Mouse (Mus musculus) ES-Bruce4 (cell line): ENCODE results near the gene Lsmem1. TPM values are rescaled to one million over a fixed set of nuclear protein-coding genes. Genes with fewer than 3 reads are reported as not detected.
A peak's percentile ranks its signal among the peaks of the same experiment; 100 is the strongest.

ENCODE experiments used
- H3K27ac ChIP-seq: 2 replicates; pipeline ENCODE4 v1.5.1; 2012; ENCODE audit warnings: low read length, inconsistent platforms; ENCODE audit not compliant: insufficient read depth
- H3K27me3 ChIP-seq: 2 replicates; pipeline ENCODE4 v1.6.1; 2012; ENCODE audit warnings: mild to moderate bottlenecking, low read length, inconsistent platforms; ENCODE audit not compliant: control insufficient read depth, poor library complexity, insufficient read depth, severe bottlenecking
- H3K36me3 ChIP-seq: 2 replicates; pipeline ENCODE4 v1.6.1; 2012; ENCODE audit warnings: inconsistent platforms, mild to moderate bottlenecking, low read length, moderate library complexity; ENCODE audit not compliant: control insufficient read depth, poor library complexity, insufficient read depth, severe bottlenecking
- H3K4me1 ChIP-seq: one replicate; pipeline ENCODE4 v1.8.1; 2011; ENCODE audit warnings: low read length; ENCODE audit not compliant: control insufficient read depth, insufficient read depth
- H3K4me3 ChIP-seq: 2 replicates; pipeline ENCODE4 v1.5.1; 2011; ENCODE audit warnings: low read depth, mild to moderate bottlenecking, low read length
- H3K9ac ChIP-seq: 2 replicates; pipeline ENCODE4 v1.6.1; 2012; ENCODE audit warnings: low read depth, mild to moderate bottlenecking, inconsistent platforms; ENCODE audit not compliant: poor library complexity, severe bottlenecking
- H3K9me3 ChIP-seq: replicated peaks from 2 replicates; pipeline ENCODE4 v1.6.1; 2012; ENCODE audit warnings: mild to moderate bottlenecking, low read length, inconsistent platforms; ENCODE audit not compliant: control insufficient read depth, poor library complexity, insufficient read depth, severe bottlenecking
- CTCF ChIP-seq: IDR thresholded peaks from one replicate; pipeline ENCODE4 v1.8.1; 2011; ENCODE audit warnings: low read depth, low read length
- EP300 ChIP-seq: IDR thresholded peaks from 2 replicates; pipeline ENCODE4 v1.6.1; 2011; ENCODE audit warnings: low read depth, low read length; ENCODE audit not compliant: insufficient read depth
- POLR2A ChIP-seq: IDR thresholded peaks from one replicate; pipeline ENCODE4 v1.8.1; 2011; ENCODE audit warnings: low read length; ENCODE audit not compliant: insufficient read depth
- polyA plus RNA-seq: library from polyadenylated mRNA; stranded (reverse); fragments of >200 nt; gene quantifications from 2 replicates; pipeline ENCODE4 v1.2.4, GENCODE M21; 2011; ENCODE audit warnings: low read depth; ENCODE audit not compliant: missing spikeins, insufficient read depth, insufficient read length

The Lsmem1 gene
- polyA plus RNA-seq, 1 experiment = 1.0 TPM

GRCm38 (mm10) chr12:40200484-40201235, 1.4 kb upstream of the Lsmem1 start:
- Histone ChIP-seq H3K9me3 (no peaks in the 10 kb centered on the region), H3K4me1 (no peaks in the 10 kb centered on the region), H3K27me3 (no peaks in the 10 kb centered on the region), H3K4me3 (no peak overlapping the region), H3K27ac (no peak overlapping the region), H3K36me3 (peaks cover 41% of the 10 kb centered on the region), H3K9ac (no peak overlapping the region)
- no peak for TF ChIP-seq EP300
- TF ChIP-seq CTCF = no peak

- H3K9ac ChIP-seq = no peak overlapping the region
- H3K4me3 ChIP-seq = no peak overlapping the region
- H3K9me3 ChIP-seq = no peaks in the 10 kb centered on the region
- TF ChIP-seq CTCF = peak; percentile 58
- TF ChIP-seq EP300 = no peak
- TF ChIP-seq POLR2A = no peak
- no peaks in the 10 kb centered on the region for H3K4me1 ChIP-seq
- H3K27me3 ChIP-seq = no peaks in the 10 kb centered on the region
- H3K27ac ChIP-seq = no peak overlapping the region
- H3K36me3 ChIP-seq = peaks cover 36% of the 10 kb centered on the region
These were observed 609 bp upstream of the Lsmem1 start for GRCm38 (mm10) chr12:40199795-40200402.

- Histone ChIP-seq H3K9ac (no peak overlapping the region), H3K27ac (no peak overlapping the region), H3K4me3 (no peak overlapping the region), H3K27me3 (no peaks in the 10 kb centered on the region), H3K36me3 (peaks cover 22% of the 10 kb centered on the region), H3K4me1 (no peaks in the 10 kb centered on the region), H3K9me3 (no peaks in the 10 kb centered on the region)
- no peak for TF ChIP-seq EP300
- TF ChIP-seq CTCF = no peak
- no peak for TF ChIP-seq POLR2A
These were observed 863 bp downstream of the Lsmem1 start for GRCm38 (mm10) chr12:40198427-40198826.

GRCm38 (mm10) chr12:40198019-40198418, 1.3 kb downstream of the Lsmem1 start:
- H3K4me3 ChIP-seq = no peak overlapping the region
- no peaks in the 10 kb centered on the region for H3K4me1 ChIP-seq
- H3K36me3 ChIP-seq = peaks cover 21% of the 10 kb centered on the region
- no peak for TF ChIP-seq CTCF
- TF ChIP-seq POLR2A = no peak
- no peak for TF ChIP-seq EP300
- no peaks in the 10 kb centered on the region for H3K9me3 ChIP-seq
- no peak overlapping the region for H3K9ac ChIP-seq
- H3K27me3 ChIP-seq = no peaks in the 10 kb centered on the region
- no peak overlapping the region for H3K27ac ChIP-seq

GRCm38 (mm10) chr12:40197511-40197910, 1.8 kb downstream of the Lsmem1 start:
- no peaks in the 10 kb centered on the region for H3K4me1 ChIP-seq
- H3K36me3 ChIP-seq = peaks cover 17% of the 10 kb centered on the region
- no peak for TF ChIP-seq EP300
- no peak for TF ChIP-seq CTCF
- no peak for TF ChIP-seq POLR2A
- H3K4me3 ChIP-seq = no peak overlapping the region
- H3K9me3 ChIP-seq = no peaks in the 10 kb centered on the region
- H3K27me3 ChIP-seq = no peaks in the 10 kb centered on the region
- no peak overlapping the region for H3K27ac ChIP-seq
- no peak overlapping the region for H3K9ac ChIP-seq

GRCm38 (mm10) chr12:40185474-40185873, 13.8 kb downstream of the Lsmem1 start:
- Histone ChIP-seq H3K9me3 (peaks cover 17% of the 10 kb centered on the region), H3K36me3 (no peaks in the 10 kb centered on the region), H3K4me1 (no peaks in the 10 kb centered on the region), H3K4me3 (no peak overlapping the region), H3K27me3 (no peaks in the 10 kb centered on the region), H3K27ac (no peak overlapping the region), H3K9ac (no peak overlapping the region)
- TF ChIP-seq POLR2A = no peak
- no peak for TF ChIP-seq CTCF
- TF ChIP-seq EP300 = no peak
